Comparison of ENCODE assay signal across 8 mouse cellular contexts in the genomic region with DNA sequence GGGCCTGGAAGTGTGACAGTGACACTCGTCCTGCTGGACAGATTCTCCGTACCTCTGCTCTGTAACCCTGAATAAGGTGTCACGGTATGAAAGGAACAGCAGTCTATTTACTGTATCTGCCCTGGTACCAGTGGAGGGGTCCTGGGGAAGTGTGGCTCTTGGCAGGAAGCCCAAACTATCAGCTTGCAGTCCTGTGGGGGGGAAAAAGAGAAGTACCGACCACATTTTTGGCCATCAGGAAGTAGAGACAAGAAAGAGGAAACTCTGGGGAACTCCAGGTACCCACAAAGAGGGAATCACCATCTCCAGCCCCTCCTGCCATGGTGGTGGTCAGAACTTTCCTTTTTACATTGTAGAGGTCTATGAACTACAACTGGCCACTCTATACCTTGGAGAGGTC. TPM values are rescaled to one million over a fixed set of nuclear protein-coding genes. Genes with fewer than 3 reads are reported as not detected.
DNase-seq lines count a peak whose midpoint lies in the region.

No protein-coding gene starts in this region.

- DNase-seq in adrenal gland, postnatal 14 days: peak; percentile 9
- no peak for DNase-seq in adrenal gland, postnatal 10 days
- peak; percentile 43 for DNase-seq in layer of hippocampus, adult 9-11 months
- DNase-seq in layer of hippocampus, postnatal 36 days: no peak
- DNase-seq in heart, postnatal 14 days: peak; percentile 10 to 12
- DNase-seq in natural killer cell, adult 2 months (ENCODE audit: low spot score in 2 of 2): peak; percentile 1 to 58
- no peak for DNase-seq in urinary bladder, postnatal 4 days (ENCODE audit: low spot score in 2 of 2)
- DNase-seq in embryo, embryonic 9.5 days (ENCODE audit: extremely low spot score): no peak

- intact Hi-C loops in heart, postnatal 14 days (cut with DNase I): no loop called here

RNA-seq across cellular contexts. Expression of a gene that starts 1.1 kb away (rescaled TPM):
- total RNA-seq in adrenal gland, postnatal 14 days (2021): 1.8 and 2.0 TPM in 2 replicates
- total RNA-seq in adrenal gland, postnatal 10 days (2021): 1 to 10 TPM; 1.6 to 2.3 TPM
- total RNA-seq in layer of hippocampus, postnatal 36 days (2021): not detected
- total RNA-seq in heart, postnatal 14 days (2021): not detected

RNA-seq across cellular contexts. Expression of a gene that starts 55.1 kb away (rescaled TPM):
- total RNA-seq in adrenal gland, postnatal 14 days (2021): 3.0 and 53.4 TPM in 2 replicates
- total RNA-seq in adrenal gland, postnatal 10 days (2021): 10 to 100 TPM; 29.5 to 65.2 TPM
- not detected for total RNA-seq in layer of hippocampus, postnatal 36 days (2021)
- not detected for total RNA-seq in heart, postnatal 14 days (2021)

Comparison
In these comparisons a context has a peak if more than half of its experiments do, and no peak if none do; other contexts are left out.
1. DNase-seq: peak in adrenal gland, postnatal 14 days (single experiment), layer of hippocampus, adult 9-11 months (single experiment), heart, postnatal 14 days (2 of 2) and natural killer cell, adult 2 months (2 of 2); none in adrenal gland, postnatal 10 days (single experiment), layer of hippocampus, postnatal 36 days (0 of 2), urinary bladder, postnatal 4 days (0 of 2) and embryo, embryonic 9.5 days (single experiment).